Mouse (Mus musculus) gastrocnemius, adult 2 months (tissue): ENCODE results near the gene Pskh1. TPM values are rescaled to one million over a fixed set of nuclear protein-coding genes. Genes with fewer than 3 reads are reported as not detected.

Experiments used
- DNase-seq: peaks from one replicate; pipeline ENCODE4 v3.0.0; 2022
- H3K27ac ChIP-seq: fragments of 200-600 bp; 2 replicates; pipeline ENCODE4 v1.8.1; 2022; ENCODE audit warnings: mild to moderate bottlenecking
- H3K4me3 ChIP-seq: fragments of 200-600 bp; 2 replicates; pipeline ENCODE4 v1.8.1; 2022; ENCODE audit warnings: mild to moderate bottlenecking, moderate library complexity
- CTCF ChIP-seq: fragments of 200-600 bp; IDR thresholded peaks from 2 replicates; pipeline ENCODE4 v1.8.1; 2022; ENCODE audit warnings: antibody characterized with exemption, mild to moderate bottlenecking, moderate library complexity
- intact Hi-C: fragments of 180-260 bp; cut with DNase I; formaldehyde crosslinking; loops from one replicate; pipeline ENCODE4 v1.15.1; 2025
- total RNA-seq, 2 experiments: library from RNA; stranded (reverse); gene quantifications; 2 replicates each; pipeline ENCODE4 v1.2.3; 2021

The Pskh1 gene
- total RNA-seq, 2 experiments from 2014 or later: 11.3 to 12.8 TPM

DNA sequence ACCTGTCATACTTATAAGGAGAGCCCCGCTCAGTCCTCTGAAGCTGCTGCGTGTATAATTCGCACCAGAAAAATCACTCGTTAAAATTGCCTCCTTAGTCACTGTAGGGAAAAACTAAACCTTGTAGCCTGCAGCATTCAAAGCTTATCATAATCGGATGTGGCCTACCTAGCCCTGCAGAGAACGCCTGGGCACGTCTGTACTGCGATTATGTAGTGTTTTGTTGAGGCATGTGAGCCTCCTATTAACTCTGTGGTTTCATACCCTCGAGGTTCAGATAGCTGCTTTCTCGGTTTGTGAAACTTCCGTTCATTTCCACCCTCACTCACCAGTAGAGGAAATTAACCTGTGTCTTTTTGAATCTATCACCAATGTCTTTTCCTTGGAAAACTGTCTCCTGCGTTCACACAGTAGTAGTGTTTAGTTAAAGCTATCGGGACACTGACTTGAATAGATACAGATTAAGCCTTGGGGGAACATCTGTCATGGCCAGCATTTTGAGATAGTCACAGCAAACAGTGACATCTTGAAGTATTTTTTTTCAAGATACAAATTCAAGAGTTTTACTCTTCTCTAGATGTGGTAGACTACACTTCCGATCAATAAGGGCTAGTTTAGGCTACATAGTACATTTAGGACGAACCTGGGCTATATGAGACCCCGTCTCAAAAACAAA lies 838 bp downstream of the Pskh1 start:
- intact Hi-C loops: loop anchor here (1.0 to 5.0 kb wide), 2 partner anchors 49 to 110 kb away; partner anchors contain the start of genes Cenpt and Ddx28
- peak overlapping the region; percentile 93 for H3K4me3 ChIP-seq
- H3K27ac ChIP-seq: peak overlapping the region; percentile 98
- no peak for TF ChIP-seq CTCF
- DNase-seq: no peak

DNA sequence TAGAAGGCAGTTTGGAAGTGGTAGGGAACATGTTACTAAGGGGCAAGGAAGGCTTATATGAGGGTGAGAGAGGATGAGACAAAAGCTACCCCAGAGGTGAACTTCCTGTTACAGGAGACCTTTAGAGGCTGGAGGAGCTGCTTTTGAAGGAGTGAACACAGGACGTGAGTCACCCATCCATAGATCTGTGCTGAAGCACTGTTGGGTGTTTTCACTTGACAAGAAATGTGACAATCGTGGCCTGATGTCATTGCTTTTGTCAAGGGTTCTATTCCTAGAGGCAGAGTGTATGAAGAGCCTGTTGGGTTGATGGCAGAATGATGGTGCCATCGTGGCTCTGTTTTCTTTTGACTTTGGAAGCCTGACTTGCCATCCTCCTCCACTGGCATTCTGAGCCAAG lies 19.1 kb downstream of the Pskh1 start:
- TF ChIP-seq CTCF: no peak
- Histone ChIP-seq H3K4me3 (no peak overlapping the region), H3K27ac (no peak overlapping the region)
- intact Hi-C loops: no loop called here
- DNase-seq: no peak

DNA sequence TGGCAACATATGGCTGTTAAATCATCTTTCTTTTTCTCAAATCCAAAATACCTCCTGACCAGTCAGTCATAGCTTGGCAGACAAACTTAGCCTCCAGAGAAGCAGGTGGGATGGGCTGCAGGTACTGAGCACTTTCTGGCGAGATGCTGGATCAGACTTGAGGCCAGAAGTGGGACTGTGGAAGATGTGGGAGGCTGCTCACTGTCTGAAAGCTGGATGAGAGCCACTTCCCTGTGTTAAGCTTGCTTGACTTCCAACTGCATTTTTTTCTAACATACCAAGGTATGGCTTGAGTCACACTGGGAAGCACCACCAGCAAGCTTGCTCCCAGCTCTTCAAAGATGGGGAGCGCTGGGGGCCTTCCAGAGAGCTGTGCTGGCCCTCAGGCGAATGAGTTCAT lies 24.9 kb downstream of the Pskh1 start:
- DNase-seq: no peak
- Histone ChIP-seq H3K4me3 (no peak overlapping the region), H3K27ac (no peak overlapping the region)
- no peak for TF ChIP-seq CTCF
- intact Hi-C loops: no loop called here

DNA sequence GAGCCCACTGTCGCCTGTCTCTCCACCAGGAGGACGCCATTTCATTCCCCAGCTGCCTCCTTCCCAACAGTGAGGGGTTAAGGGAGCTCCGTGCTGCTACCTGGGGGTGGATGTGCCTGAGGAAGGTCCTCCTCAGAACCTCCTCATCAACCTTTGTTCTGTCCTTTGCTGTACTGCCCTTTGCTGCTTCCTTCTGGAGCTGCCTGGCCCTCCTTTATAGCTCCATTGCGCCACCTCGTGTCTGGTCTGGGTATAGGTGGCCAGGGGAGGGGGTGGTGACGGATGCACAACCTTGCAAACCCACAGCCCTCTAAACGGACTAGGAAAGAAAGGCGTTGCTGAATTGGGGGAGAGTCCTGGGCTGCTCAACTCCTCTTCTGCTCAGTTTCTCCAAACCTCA lies 30.4 kb downstream of the Pskh1 start:
- Histone ChIP-seq H3K27ac (peak overlapping the region; percentile 38; the same call in 1 of the 2 replicates), H3K4me3 (no peak overlapping the region)
- DNase-seq: peak; percentile 88
- TF ChIP-seq CTCF: peak; percentile 98; the same call in 1 of the 2 replicates
- intact Hi-C loops: loop anchor here (1.0 to 5.0 kb wide), 4 partner anchors 38 to 216 kb away; partner anchors contain the start of genes Cenpt and Nrn1l

DNA sequence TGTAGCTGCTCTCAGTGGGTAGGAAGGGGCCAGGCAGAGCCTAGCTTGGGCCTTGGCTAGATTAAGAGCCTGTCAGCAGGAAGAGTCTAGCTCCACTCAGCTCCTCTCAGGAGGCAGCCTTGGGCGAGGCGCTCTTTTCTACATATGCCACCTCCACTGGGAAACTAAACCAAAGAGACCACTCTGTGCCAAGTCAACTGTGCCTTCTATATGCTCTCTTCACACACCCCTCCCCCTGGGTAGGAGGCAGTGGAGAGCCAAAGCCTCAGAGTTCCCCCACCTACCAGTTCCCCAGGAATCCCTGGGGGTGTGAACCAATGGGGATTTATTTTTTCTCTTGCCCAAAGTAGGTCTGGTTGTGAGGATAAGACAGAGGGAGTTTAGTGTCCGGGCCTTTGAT lies 31.0 kb downstream of the Pskh1 start:
- no peak for DNase-seq
- Histone ChIP-seq H3K27ac (no peak overlapping the region), H3K4me3 (no peak overlapping the region)
- no peak for TF ChIP-seq CTCF
- intact Hi-C loops: loop anchor here (5.0 kb wide), 2 partner anchors 39 to 79 kb away; partner anchors contain the start of genes Cenpt and Nrn1l

DNA sequence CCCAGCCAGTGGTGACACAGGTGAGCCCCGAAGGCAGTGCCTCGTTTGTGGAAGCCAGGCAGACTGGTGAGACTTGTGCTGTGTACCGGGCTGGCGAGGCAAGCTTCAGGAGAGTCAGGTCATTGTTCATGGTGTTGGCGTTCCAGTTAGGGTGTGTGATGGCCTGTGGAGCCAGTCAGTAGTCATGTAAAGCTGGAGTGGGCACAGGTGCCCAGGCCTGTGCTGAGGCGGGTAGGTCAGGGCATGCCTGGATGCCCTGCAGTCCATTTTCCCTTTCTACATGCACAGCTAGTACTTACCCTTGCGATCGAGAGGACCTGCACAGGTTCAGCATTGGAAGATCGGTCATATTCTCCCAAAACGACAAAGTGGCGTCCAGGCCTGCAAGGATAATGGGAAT lies 32.3 kb downstream of the Pskh1 start:
- TF ChIP-seq CTCF: no peak
- Histone ChIP-seq H3K4me3 (no peak overlapping the region), H3K27ac (no peak overlapping the region)
- DNase-seq: no peak
- intact Hi-C loops: loop anchor here (5.0 kb wide), 2 partner anchors 40 to 80 kb away; partner anchors contain the start of genes Cenpt and Nrn1l

DNA sequence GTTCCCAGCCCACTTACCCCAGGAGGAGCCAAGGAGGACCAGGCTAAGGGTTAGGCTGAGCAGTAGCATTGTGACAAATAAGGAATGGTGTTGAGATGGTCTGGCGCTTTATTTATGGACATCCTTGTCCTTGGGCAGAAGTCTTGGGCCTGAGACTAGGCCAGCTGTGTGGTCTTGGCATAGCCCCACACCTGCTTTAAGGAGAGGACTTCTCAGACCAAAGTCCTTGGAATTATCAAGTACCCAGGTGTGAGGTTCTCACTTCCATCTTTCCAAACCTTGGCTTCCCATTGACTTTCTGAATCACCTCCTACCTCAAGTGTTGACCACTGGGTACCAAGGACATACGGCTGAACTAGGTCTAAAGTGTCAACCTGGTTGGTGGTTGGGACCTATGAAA lies 33.5 kb downstream of the Pskh1 start, which contains the start of gene Ctrl:
TSS of gene Ctrl (minus strand) at position 101 of the 400 bp plus-strand sequence.
- intact Hi-C loops: loop anchor here (5.0 kb wide), 2 partner anchors 41 to 81 kb away; partner anchors contain the start of genes Cenpt and Nrn1l
- Histone ChIP-seq H3K4me3 (no peak within 1 kb of the TSS), H3K27ac (no peak within 1 kb of the TSS)
- DNase-seq: no peak
- no peak for TF ChIP-seq CTCF

DNA sequence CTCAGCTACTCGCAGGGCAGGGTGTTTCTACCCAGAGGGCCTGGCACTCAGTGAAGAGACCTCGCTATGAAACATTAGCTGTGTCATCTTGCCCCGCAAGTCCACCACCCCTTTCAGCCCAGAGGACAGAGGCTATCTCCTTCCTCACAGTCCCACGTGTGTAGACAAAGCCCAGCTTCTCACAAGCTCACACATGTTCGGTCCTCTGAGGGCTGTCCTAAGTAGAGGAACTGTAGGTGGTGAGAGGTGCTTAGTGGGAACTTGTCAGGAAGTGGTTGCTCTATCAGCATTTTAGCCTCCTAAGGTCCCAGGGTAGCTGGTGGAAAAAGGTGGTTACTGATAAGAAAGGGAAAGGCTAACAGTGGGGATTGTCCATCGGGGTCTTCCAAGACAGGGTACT lies 34.9 kb downstream of the Pskh1 start:
- H3K27ac ChIP-seq: no peak overlapping the region
- no peak for DNase-seq
- intact Hi-C loops: loop anchor here (5.0 kb wide), 1 partner anchor 77 kb away; the partner anchor contains the start of gene Ddx28
- TF ChIP-seq CTCF: no peak
- no peak overlapping the region for H3K4me3 ChIP-seq

DNA sequence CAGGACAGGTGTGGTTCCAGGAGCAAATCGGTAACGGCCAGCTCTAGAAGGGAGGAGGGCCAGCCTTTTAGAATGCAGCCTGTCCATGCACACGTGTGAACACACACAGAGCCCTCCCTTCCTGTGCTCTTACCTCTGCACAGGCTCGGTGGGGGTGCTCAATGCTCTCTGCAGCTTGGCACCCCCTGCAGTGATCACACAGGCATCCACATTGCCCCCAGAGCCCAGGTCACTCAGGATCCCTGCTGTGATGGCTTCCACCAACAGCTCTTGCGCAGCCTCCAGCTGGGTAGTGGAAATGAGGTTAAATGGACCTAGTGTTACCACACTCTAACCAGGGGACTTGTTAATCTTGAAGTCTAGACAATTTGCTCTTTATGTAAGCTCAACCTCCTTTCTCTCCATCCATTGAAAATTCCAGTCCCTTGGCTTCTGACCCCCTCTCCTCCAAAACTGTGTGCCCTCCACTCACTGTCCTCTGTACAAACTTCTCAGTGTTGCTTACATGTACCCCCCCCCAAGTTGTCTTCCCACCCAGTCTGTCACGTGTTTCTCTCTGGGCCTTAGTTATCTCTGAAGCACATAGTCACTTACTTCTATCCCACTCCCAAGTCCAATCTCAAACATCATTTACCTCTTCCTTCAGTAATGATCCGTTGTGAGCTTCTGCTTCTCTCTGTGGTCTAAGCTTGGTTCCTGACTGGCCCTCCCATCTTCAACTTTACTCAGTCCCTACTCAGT lies 35.8 kb downstream of the Pskh1 start:
- TF ChIP-seq CTCF: no peak
- intact Hi-C loops: loop anchor here (5.0 kb wide), 1 partner anchor 76 kb away; the partner anchor contains the start of gene Ddx28

DNA sequence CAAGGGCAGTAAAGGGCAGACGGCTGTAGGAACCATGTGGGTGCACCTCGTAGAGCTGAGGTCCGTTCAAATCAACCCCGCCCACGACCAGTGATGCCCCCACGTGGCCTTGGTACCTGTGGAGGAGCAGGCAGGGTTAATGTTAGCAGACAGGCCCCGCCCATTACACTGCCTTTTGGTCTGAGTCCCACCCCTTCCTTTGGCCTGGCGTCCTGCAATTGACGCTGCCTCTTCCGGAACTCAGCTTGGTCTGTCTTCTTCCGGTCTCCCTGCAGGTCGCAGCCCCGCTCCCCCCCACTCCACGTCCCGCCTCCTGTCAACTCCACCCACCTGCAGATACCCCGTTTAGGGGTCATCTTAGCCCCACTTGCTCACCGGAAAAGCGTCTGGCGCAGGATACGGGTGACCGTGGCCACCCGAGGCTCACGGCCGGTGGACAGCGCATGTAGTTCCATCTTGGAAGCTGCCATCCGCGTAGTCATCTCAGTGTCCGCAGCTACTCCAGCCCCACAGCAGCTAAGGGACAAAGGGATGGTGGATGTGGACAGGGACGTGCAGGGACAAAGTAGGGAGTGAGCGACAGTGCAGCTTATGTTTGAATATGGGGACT lies 36.7 kb downstream of the Pskh1 start:
- intact Hi-C loops: loop anchor here (5.0 kb wide), 1 partner anchor 75 kb away; the partner anchor contains the start of gene Ddx28
- Histone ChIP-seq H3K4me3 (peak overlapping the region; percentile 86), H3K27ac (peak overlapping the region; percentile 94)
- DNase-seq: peak; percentile 92
- no peak for TF ChIP-seq CTCF

More for the DNA sequence above, 35.8 kb downstream of the Pskh1 start:
- Histone ChIP-seq H3K27ac (peak overlapping the region; percentile 94), H3K4me3 (peak overlapping the region; percentile 86)
- DNase-seq: no peak

DNA sequence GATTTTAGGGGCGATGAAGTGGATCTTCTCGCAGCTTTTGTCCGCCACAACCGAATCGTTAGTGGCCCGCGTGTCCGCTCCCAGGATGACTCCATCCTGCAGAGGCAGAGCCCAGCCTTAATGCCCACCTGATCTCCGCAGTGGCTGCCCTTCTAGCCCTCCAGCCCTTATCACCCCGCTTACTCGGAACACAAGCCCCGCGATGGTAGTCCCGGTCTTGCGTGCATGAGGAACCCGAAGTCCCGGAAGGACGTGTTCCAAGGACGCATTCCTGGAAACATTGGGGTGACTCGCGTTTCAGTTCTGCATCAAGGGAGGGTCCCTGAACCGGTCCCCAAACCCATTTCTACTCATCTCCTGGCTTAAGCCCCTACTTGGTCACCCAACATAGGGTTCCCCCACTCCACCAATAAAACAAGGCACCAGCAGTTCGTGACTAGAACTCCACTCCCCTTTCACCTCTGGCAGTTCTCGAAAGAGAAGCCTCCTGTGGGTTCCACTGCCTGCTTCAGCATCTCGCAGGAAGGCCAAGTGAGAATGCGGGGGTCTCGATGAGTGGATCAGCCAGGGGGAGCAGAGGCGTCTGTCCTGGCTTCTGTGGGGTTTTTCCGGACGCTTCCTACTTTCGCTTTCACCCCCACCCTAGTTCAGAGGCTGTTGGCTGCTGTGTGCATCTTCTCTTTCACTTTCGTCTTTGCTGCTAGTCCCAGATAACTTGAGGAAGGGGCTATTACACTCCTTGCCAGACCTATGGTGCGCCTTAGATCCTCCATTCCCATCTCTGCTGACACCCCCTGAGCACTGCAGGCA lies 37.5 kb downstream of the Pskh1 start:
- TF ChIP-seq CTCF: no peak
- DNase-seq: peak; percentile 63
- H3K27ac ChIP-seq: peak overlapping the region; percentile 94
- intact Hi-C loops: loop anchor here (5.0 kb wide), 1 partner anchor 75 kb away; the partner anchor contains the start of gene Ddx28
- H3K4me3 ChIP-seq: peak overlapping the region; percentile 86
